Mouse (Mus musculus) bone marrow, adult 2 months (tissue): ENCODE measurements around the gene Pdzd7.

ENCODE experiments used
- CTCF ChIP-seq: fragments of 200-500 bp; IDR thresholded peaks from 2 replicates; pipeline ENCODE4 v1.5.1; 2011; ENCODE audit warnings: low read length, control low read depth; ENCODE audit not compliant: control insufficient read depth, insufficient read depth
- POLR2A ChIP-seq: fragments of 200-500 bp; IDR thresholded peaks from 2 replicates; pipeline ENCODE4 v1.6.1; 2011; ENCODE audit warnings: low read depth, mild to moderate bottlenecking, control low read depth, low read length, borderline replicate concordance; ENCODE audit not compliant: control insufficient read depth

DNA sequence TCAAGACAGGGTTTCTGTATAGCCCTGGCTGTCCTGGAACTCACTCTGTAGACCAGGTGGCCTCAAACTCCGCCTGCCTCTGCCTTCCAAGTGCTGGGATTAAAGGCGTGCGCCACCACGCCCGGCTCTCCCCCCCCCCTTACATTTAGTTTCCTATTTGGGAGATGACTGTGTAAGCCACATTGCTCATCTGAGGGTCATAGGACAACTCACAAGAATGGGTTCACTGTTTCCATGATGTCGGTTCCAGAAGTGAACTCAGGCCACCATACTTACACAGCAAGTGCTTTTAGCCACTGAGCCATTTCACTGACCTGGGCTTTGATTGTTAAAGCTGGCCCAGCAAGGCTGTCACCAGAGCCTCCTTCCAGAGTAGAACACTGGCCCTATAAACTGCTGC lies 68.4 kb downstream of the Pdzd7 start:
- no peak for TF ChIP-seq CTCF
- no peak for TF ChIP-seq POLR2A
